Mouse (Mus musculus) 3T3-L1 (cell line): ENCODE data around the gene Cwf19l2.
"Not testable (repeated sequence)": the region's sequence is repeated elsewhere in the genome, so short reads cannot be mapped to it uniquely, and the experiment has no call there.

Experiments used
- DNase-seq: peaks from one replicate; pipeline ENCODE4 v3.0.0-alpha.2; 2015; ENCODE audit warnings: low read depth, low spot score

Gene Cwf19l2

DNA sequence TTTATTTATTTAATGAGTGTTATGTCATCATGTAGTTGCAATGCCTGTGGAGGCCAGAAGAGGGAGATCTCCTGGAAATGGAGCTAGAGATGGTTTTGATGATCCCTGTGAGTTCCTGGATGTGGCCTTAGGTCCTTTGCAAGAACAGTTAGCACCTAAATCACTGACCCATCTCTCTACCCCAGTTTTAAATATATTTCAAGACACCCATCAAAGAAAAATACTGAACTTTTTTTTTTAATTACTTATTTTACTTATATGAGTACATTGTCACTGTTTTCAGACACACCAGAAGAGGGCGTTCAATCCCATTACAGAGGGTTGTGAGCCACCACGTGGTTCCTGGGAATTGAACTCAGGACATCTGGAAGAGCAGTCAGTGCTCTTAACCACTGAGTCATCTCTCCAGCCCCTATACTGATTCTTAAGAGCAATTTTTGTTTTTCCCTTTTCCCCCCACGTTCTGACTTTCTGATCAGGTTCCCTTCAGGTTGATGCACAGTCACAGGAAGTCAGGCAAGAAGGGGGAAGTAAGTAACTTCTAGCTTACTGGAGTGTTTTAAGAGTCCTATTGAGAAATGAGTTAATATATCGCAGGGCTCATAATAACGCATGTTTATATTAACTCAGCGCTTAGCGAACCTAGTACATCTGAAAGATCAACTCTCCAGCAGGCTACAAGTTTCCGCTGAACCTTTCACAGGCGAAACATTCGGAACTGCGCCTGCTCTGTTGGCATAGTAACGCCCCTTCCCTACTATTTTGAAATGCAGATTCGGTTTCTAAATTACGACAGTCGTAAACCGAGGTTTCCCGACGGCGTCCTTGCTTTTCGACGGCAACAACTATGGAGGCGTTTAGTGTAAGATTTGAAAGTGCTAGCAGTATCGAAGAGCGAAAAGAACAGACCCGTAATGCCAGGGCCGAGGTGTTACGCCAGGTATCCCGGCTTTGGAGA lies at the start of gene Cwf19l2:
Gene Cwf19l2 (plus strand): TSS at position 342 of the 958 bp plus-strand sequence.
- DNase-seq: peak; percentile 95

DNA sequence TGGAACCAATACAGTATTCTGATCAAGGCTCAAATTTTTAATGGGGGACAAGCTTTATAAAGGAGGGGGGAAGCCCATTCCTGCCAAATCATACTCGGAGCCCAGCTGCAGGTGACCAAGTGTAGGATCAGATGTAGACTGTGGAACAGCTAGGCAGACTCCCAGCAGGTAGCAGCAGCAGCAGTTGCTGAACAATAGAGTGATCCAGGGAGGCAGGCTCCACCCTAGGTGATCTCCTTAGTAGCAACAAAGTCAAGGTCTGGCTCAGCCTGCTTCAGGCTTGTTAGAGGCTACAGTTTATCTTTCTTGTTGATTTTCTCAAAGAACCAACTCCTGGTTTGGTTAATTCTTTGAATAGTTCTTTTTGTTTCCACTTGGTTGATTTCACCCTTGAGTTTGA lies 27.1 kb upstream of the Cwf19l2 start:
- DNase-seq: not testable (repeated sequence)

GRCm38 (mm10) chr9:3404372-3404771 lies 980 bp downstream of the Cwf19l2 start:
- peak; percentile 71 for DNase-seq

DNA sequence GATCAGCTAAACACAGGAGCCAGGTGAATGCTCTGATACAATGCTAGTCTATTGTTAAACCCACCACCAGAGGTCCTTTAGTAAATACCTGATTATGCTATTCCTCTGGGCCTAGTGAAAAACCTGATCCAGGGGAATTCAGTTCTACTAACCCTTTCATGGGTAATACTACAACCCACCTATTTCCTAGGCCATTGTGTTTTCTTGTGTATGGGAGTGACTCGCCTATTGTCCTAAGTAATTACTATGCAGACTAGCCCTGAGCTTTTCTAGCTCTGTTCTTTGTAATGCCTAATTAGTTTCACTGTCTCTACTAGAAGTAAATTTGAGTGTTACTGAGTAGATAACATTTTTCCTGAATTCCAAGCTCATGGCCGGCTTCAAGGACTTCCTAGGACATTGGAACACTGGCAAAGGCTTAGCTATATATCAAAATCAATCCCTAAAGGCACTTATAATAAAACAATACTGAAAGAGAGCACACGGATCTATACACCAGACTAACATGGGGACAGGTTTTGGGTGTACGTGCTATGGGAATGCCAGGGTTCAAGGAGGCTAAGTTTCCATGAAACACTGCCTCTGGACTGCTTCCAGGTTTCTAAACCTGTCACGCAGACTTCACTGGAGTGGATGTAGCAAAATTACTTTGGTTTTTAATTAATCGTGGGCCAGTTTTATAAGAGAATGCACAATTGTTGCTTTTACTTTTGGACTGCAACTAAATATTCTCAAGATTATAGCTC lies 36.3 kb downstream of the Cwf19l2 start:
- DNase-seq: not testable (repeated sequence)

DNA sequence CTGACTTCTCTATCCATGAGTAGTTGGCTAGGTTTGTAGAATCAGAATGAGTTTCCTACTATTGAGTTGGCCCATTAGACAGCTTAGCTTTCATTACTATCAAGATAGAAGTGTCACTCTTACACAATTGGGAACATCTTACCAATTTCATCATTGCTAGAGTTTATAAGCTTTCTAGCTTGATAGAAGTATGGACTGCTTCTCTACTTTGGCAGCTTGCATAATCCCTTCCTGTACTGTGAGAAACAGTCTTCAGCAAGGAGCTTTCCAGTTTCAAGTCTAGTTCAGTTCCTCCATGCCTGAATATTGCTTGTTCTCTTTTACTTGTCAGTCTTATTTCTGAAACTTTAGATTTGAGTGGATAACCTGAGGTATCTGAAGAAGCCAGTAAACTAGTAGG lies 68.5 kb downstream of the Cwf19l2 start:
- DNase-seq: no peak

GRCm38 (mm10) chr9:3518645-3519044 lies 115.3 kb downstream of the Cwf19l2 start:
- DNase-seq: peak; percentile 37

- no peak for DNase-seq
These were observed 115.8 kb downstream of the Cwf19l2 start for GRCm38 (mm10) chr9:3519178-3519577.

DNA sequence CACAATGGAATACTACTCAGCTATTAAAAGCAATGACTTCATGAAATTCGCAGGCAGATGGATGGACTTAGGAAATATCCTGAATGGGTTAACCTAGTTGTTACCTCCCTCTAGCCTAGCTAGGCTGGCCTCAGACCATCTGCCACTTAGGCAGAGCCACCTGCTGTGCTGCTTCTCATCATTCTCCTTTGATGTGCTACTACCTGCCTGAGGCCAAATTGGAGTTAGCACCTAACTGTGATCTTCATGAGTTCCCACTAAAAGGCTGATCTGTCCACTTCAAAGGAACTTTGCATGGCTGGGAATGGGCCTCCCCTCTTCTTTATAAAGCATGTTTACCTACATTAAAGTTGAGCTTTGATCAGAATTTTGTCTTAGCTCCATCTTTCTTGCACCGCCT lies 117.6 kb downstream of the Cwf19l2 start:
- no peak for DNase-seq
